Mouse (Mus musculus) CH12F3 (cell line): ENCODE data around the gene Ctdsp1.

Source experiments
- in situ Hi-C: fragments of 300-500 bp; cut with MboI; formaldehyde crosslinking; loops from 2 replicates; pipeline ENCODE4 v1.14.3; 2020; ENCODE audit warnings: low sequenced_read_pairs

Ctdsp1 gene

GRCm38 (mm10) chr1:74390924-74391748 lies at the start of gene Ctdsp1:
Gene Ctdsp1, plus strand, starts transcription at chr1:74391509.
- in situ Hi-C loops = no loop called here

- in situ Hi-C loops = no loop called here
These were observed 49.4 kb upstream of the Ctdsp1 start for GRCm38 (mm10) chr1:74341898-74342297.

- in situ Hi-C loops = no loop called here
These were observed 49.0 kb upstream of the Ctdsp1 start for GRCm38 (mm10) chr1:74342308-74342707.

GRCm38 (mm10) chr1:74343161-74343560 lies 48.1 kb upstream of the Ctdsp1 start:
- in situ Hi-C loops = no loop called here

GRCm38 (mm10) chr1:74344163-74344916 lies 47.0 kb upstream of the Ctdsp1 start:
- in situ Hi-C loops = no loop called here

- in situ Hi-C loops = no loop called here
These were observed 40.0 kb upstream of the Ctdsp1 start for GRCm38 (mm10) chr1:74351185-74351769.

GRCm38 (mm10) chr1:74352532-74353096 lies 38.7 kb upstream of the Ctdsp1 start:
- in situ Hi-C loops = no loop called here

- in situ Hi-C loops = no loop called here
These were observed 37.7 kb upstream of the Ctdsp1 start for GRCm38 (mm10) chr1:74353453-74354229.

- in situ Hi-C loops = no loop called here
These were observed 33.8 kb upstream of the Ctdsp1 start for GRCm38 (mm10) chr1:74357531-74357930.

GRCm38 (mm10) chr1:74359952-74360517 lies 31.3 kb upstream of the Ctdsp1 start:
- in situ Hi-C loops = no loop called here

GRCm38 (mm10) chr1:74361812-74362211 lies 29.5 kb upstream of the Ctdsp1 start, which contains the start of gene Catip:
Gene Catip, plus strand, starts transcription at chr1:74362108.
- in situ Hi-C loops = no loop called here

- in situ Hi-C loops = no loop called here
These were observed 28.7 kb upstream of the Ctdsp1 start for GRCm38 (mm10) chr1:74362325-74363229.

GRCm38 (mm10) chr1:74363437-74363836 lies 27.9 kb upstream of the Ctdsp1 start:
- in situ Hi-C loops = no loop called here

GRCm38 (mm10) chr1:74364270-74364669 lies 27.0 kb upstream of the Ctdsp1 start:
- in situ Hi-C loops = no loop called here

GRCm38 (mm10) chr1:74367886-74368645 lies 23.2 kb upstream of the Ctdsp1 start:
- in situ Hi-C loops = no loop called here

GRCm38 (mm10) chr1:74370040-74370439 lies 21.3 kb upstream of the Ctdsp1 start:
- in situ Hi-C loops = no loop called here

- in situ Hi-C loops = no loop called here
These were observed 17.9 kb upstream of the Ctdsp1 start for GRCm38 (mm10) chr1:74373372-74373771.

GRCm38 (mm10) chr1:74374980-74375379 lies 16.3 kb upstream of the Ctdsp1 start, which contains the start of gene Slc11a1:
Gene Slc11a1, plus strand, starts transcription at chr1:74375195.
- in situ Hi-C loops = no loop called here
